Mouse (Mus musculus): ENCODE data around the gene Stox2.

Stox2 gene

GRCm38 (mm10) chr8:47243016-47243630 is 203.0 kb downstream of the Stox2 start:
- peak; percentile 22 for DNase-seq (ENCODE audit: low read depth, low spot score)

GRCm38 (mm10) chr8:47242207-47243004 is 203.8 kb downstream of the Stox2 start:
- peak; percentile 90 for DNase-seq (ENCODE audit: low read depth, low spot score)

GRCm38 (mm10) chr8:47241421-47242078 is 204.6 kb downstream of the Stox2 start:
- no peak for DNase-seq (ENCODE audit: low read depth, low spot score)

GRCm38 (mm10) chr8:47240871-47241270 is 205.3 kb downstream of the Stox2 start:
- no peak for DNase-seq (ENCODE audit: low read depth, low spot score)

- no peak for DNase-seq (ENCODE audit: low read depth, low spot score)
Measured at GRCm38 (mm10) chr8:47240266-47240665, 205.9 kb downstream of the Stox2 start.

- no peak for DNase-seq (ENCODE audit: low read depth, low spot score)
Measured at GRCm38 (mm10) chr8:47232081-47232480, 214.1 kb downstream of the Stox2 start.

GRCm38 (mm10) chr8:47230057-47230456 is 216.1 kb downstream of the Stox2 start:
- DNase-seq (ENCODE audit: low read depth, low spot score) = no peak

GRCm38 (mm10) chr8:47221851-47222250 is 224.3 kb downstream of the Stox2 start:
- no peak for DNase-seq (ENCODE audit: low read depth, low spot score)

- DNase-seq (ENCODE audit: low read depth, low spot score) = no peak
Measured at GRCm38 (mm10) chr8:47221191-47221590, 225.0 kb downstream of the Stox2 start.

- DNase-seq (ENCODE audit: low read depth, low spot score) = no peak
Measured at GRCm38 (mm10) chr8:47220390-47220789, 225.8 kb downstream of the Stox2 start.

- DNase-seq (ENCODE audit: low read depth, low spot score) = no peak
Measured at GRCm38 (mm10) chr8:47218536-47218935, 227.6 kb downstream of the Stox2 start.

GRCm38 (mm10) chr8:47218021-47218420 is 228.1 kb downstream of the Stox2 start:
- DNase-seq (ENCODE audit: low read depth, low spot score) = peak; percentile 63

GRCm38 (mm10) chr8:47212124-47212523 is 234.0 kb downstream of the Stox2 start:
- no peak for DNase-seq (ENCODE audit: low read depth, low spot score)

GRCm38 (mm10) chr8:47211226-47211625 is 234.9 kb downstream of the Stox2 start:
- DNase-seq (ENCODE audit: low read depth, low spot score) = no peak

- DNase-seq (ENCODE audit: low read depth, low spot score) = no peak
Measured at GRCm38 (mm10) chr8:47208246-47208645, 237.9 kb downstream of the Stox2 start.

GRCm38 (mm10) chr8:47206640-47207237 is 239.4 kb downstream of the Stox2 start:
- DNase-seq (ENCODE audit: low read depth, low spot score) = no peak

GRCm38 (mm10) chr8:47205472-47205871 is 240.7 kb downstream of the Stox2 start:
- DNase-seq (ENCODE audit: low read depth, low spot score) = no peak

- no peak for DNase-seq (ENCODE audit: low read depth, low spot score)
Measured at GRCm38 (mm10) chr8:47196391-47196790, 249.8 kb downstream of the Stox2 start.

- DNase-seq (ENCODE audit: low read depth, low spot score) = no peak
Measured at GRCm38 (mm10) chr8:47193321-47193996, 252.7 kb downstream of the Stox2 start.

- DNase-seq (ENCODE audit: low read depth, low spot score) = no peak
Measured at GRCm38 (mm10) chr8:47191444-47192365, 254.5 kb downstream of the Stox2 start.

- no peak for DNase-seq (ENCODE audit: low read depth, low spot score)
Measured at GRCm38 (mm10) chr8:47185396-47185795, 260.8 kb downstream of the Stox2 start.

All from brain, embryonic 18.5 days (tissue).